Mouse (Mus musculus) heart, postnatal 0 days (tissue): ENCODE measurements around the gene Ralgps1. TPM values are rescaled to one million over a fixed set of nuclear protein-coding genes. Genes with fewer than 3 reads are reported as not detected.

ENCODE experiments used
- ATAC-seq: fragments of 200-750 bp; cut with Nextera tagmentation; 2 replicates; pipeline ENCODE4 v1.8.0; 2017; ENCODE audit warnings: low read depth, moderate number of reproducible peaks, moderate library complexity; ENCODE audit not compliant: insufficient read depth
- DNase-seq: peaks from one replicate; pipeline ENCODE4 v3.0.0-alpha.2; 2016; ENCODE audit warnings: low spot score
- H3K27ac ChIP-seq: fragments of 300-500 bp; sonication (generic); 2 replicates; pipeline ENCODE4 v1.5.1; 2014; ENCODE audit warnings: low read depth, mild to moderate bottlenecking
- H3K27me3 ChIP-seq: fragments of 300-500 bp; sonication (generic); 2 replicates; pipeline ENCODE4 v1.6.1; 2014; ENCODE audit warnings: low read length, mixed read lengths; ENCODE audit not compliant: control insufficient read depth, insufficient read depth
- H3K36me3 ChIP-seq: fragments of 300-500 bp; sonication (generic); replicated peaks from 2 replicates; pipeline ENCODE4 v1.6.1; 2014; ENCODE audit warnings: low read length, mixed read lengths; ENCODE audit not compliant: control insufficient read depth, insufficient read depth
- H3K4me1 ChIP-seq: fragments of 300-500 bp; sonication (generic); 2 replicates; pipeline ENCODE4 v1.6.1; 2014; ENCODE audit warnings: antibody characterized with exemption; ENCODE audit not compliant: control insufficient read depth, insufficient read depth
- H3K4me2 ChIP-seq: fragments of 300-500 bp; sonication (generic); 2 replicates; pipeline ENCODE4 v1.6.1; 2014; ENCODE audit warnings: low read depth, mild to moderate bottlenecking, low read length, moderate library complexity
- H3K4me3 ChIP-seq: fragments of 300-500 bp; sonication (generic); 2 replicates; pipeline ENCODE4 v1.5.1; 2014; ENCODE audit warnings: low read depth, low read length
- H3K9ac ChIP-seq: fragments of 300-500 bp; sonication (generic); replicated peaks from 2 replicates; pipeline ENCODE4 v1.6.1; 2014; ENCODE audit warnings: low read depth, low read length, mixed read lengths
- H3K9me3 ChIP-seq: fragments of 300-500 bp; sonication (generic); replicated peaks from 2 replicates; pipeline ENCODE4 v1.6.1; 2016; ENCODE audit warnings: low read length; ENCODE audit not compliant: control insufficient read depth
- CTCF ChIP-seq: IDR thresholded peaks from 2 replicates; pipeline ENCODE4 v1.5.1; 2016; ENCODE audit warnings: antibody characterized with exemption, control low read depth, low read depth
- EP300 ChIP-seq: IDR thresholded peaks from 2 replicates; pipeline ENCODE4 v1.6.1; 2016; ENCODE audit warnings: antibody characterized with exemption, low read depth
- WGBS: fragments of 180-500 bp; shearing (Covaris S2); extraction: QIAGEN DNeasy Blood & Tissue Kit; methylation state at CpG from one replicate; pipeline ENCODE4 v1.1.7; 2014; 5-methylcytosine and 5-hydroxymethylcytosine counted together
- polyA plus RNA-seq: library from polyadenylated mRNA; unstranded; fragments of >200 nt; fragmentation: Nextera tagmentation; extraction: Ambion mirVana; gene quantifications from 2 replicates; pipeline ENCODE4 v1.2.1, GENCODE M21; 2015
- total RNA-seq: library from RNA; depleted of rRNA; stranded (reverse); fragments of >200 nt; gene quantifications from 2 replicates; pipeline ENCODE4 v1.2.3, GENCODE M21; 2014; ENCODE audit warnings: low replicate concordance

The Ralgps1 gene
- total and polyA plus RNA-seq, 2 experiments from 2014 or later: 3.2 to 6.9 TPM

DNA sequence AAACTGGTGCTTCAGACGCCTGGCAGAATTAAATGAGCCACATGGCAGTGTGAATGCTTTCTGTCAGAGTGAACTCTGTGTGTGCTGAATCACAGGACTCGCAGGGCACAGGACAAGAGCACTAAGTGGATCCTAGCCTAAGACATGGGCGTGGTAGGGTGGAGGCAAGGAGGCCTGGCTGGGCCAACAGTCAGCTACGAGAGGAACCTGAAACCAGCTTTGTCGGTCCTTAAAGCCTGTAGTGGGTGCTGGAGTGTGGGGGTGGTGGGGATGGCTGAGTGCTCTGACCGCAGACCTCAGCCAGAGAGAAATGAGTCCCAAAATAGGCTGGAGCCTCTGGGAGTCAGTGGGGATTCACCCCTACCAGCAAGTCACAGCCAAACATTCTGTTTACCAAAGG is 168.0 kb downstream of the Ralgps1 start:
- DNase-seq: peak; percentile 54
- no peaks in the 10 kb centered on the region for H3K9me3 ChIP-seq
- H3K36me3 ChIP-seq: no peaks in the 10 kb centered on the region
- H3K4me3 ChIP-seq: no peak overlapping the region
- peak overlapping the region; percentile 65 for H3K27ac ChIP-seq
- 0 out of 2 replicates have a peak overlapping the region, but pooled peaks have one; percentile 28 for H3K9ac ChIP-seq
- WGBS: 32% methylated on average over 6 of the region's 6 CpGs
- TF ChIP-seq EP300 (0 out of 2 replicates have a peak, but pooled peaks have one; percentile 15), CTCF (no peak)
- H3K4me1 ChIP-seq: peaks cover 73% of the 10 kb centered on the region
- H3K27me3 ChIP-seq: no peaks in the 10 kb centered on the region
- ATAC-seq: peak; percentile 31
- H3K4me2 ChIP-seq: no peak overlapping the region

DNA sequence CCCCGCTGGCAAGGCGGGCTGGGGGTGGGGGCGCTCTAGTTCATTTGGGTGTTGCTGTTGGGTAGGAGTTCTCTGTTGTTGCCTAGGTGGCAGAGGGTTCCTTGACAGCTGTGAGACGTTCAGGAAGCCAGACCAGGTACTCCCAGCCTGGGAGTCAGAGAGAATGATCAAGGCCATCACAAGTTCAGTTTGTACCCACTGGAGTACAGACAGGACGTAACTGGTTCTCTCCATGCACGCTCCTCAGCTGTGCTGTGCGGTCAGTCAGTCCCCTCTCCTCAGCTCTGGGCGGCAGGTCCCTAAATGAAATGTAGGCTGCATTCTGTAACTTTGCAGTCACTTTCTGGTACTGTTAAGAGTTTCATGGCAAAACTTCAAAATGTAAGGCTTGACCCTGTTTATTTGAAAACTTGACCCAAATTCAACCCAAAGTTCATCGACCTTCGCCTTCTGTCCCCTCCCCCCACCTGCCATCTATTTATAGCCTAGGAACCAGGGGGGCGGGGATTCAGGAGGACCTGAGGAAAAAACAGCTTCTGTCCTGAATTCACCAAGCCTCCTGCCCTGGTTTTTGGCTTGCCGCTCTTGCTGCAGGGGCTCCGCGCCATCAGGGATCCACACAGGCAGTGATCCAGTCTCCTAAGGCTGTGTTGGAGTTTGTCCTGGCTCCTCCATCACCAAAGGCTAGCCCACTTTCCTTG is 170.8 kb downstream of the Ralgps1 start:
- 50% methylated on average over 14 of the region's 14 CpGs for WGBS
- DNase-seq (peak; percentile 60), ATAC-seq (no peak; the same call in 1 of the 2 replicates)
- Histone ChIP-seq H3K27me3 (no peaks in the 10 kb centered on the region), H3K36me3 (no peaks in the 10 kb centered on the region), H3K9ac (no peak overlapping the region), H3K4me1 (peaks cover 56% of the 10 kb centered on the region), H3K9me3 (no peaks in the 10 kb centered on the region), H3K27ac (peak overlapping the region; percentile 28), H3K4me2 (0 out of 2 replicates have a peak overlapping the region, but pooled peaks have one; percentile 4), H3K4me3 (no peak overlapping the region)
- TF ChIP-seq EP300 (no peak), CTCF (no peak)

DNA sequence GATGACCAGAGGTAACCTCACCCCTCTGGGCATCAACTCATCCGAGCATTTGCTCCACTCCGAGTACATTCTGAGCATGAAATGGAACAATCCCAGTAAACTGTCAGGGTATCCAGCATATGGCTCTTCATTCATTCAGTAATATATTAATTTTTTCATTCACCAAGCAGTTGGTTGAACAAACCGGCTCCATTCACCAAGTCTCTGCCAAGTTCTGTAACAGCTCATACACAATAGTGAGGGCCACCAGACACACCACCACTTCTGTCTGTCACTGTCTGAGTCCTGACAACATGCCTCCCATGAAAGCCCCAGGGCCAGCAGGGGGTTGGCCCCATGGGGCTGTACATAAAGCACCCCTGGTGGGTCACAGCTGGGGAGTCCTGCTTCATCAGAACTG is 181.3 kb downstream of the Ralgps1 start:
- Histone ChIP-seq H3K9me3 (no peaks in the 10 kb centered on the region), H3K4me2 (no peak overlapping the region), H3K4me3 (no peak overlapping the region), H3K27me3 (no peaks in the 10 kb centered on the region), H3K9ac (no peak overlapping the region), H3K36me3 (no peaks in the 10 kb centered on the region), H3K4me1 (peaks cover 40% of the 10 kb centered on the region), H3K27ac (no peak overlapping the region)
- DNase-seq (no peak), ATAC-seq (no peak)
- TF ChIP-seq EP300 (no peak), CTCF (no peak)
- WGBS: 86% methylated on average over 3 of the region's 3 CpGs

DNA sequence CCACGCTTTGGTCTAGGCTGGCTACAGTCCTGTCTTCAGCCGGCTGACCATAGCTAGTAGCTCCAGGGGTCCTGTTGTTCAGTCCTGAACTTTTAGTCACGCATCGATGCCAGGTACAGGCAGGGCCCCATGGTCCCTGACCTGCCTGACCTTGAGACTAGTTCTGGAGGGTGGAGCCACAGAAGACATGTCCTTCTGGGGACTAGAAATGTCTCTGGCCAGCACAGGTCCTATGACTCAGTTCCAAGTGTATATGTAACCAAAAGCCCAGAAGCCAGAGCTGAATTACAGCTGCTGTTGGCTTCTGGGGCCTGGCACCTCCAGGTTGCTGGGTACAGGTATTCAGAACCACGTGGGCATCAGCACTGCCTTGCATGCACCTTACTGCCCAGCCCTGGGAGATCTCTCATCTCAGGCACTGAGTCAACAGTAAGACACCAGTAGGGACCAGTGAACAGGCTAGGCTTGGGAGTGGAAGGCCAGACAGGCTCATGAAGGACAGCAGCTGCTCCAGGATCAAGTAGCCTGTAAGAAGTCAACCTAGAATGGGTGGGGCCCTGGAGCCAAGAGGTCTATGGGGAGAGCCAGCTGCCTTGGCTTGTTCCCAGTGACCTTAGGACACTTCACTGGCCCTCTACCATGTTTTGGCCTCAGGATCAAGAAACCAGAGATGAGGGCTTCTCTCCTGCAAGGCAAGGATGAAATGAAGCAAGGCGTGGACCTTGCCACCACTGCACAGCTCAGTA is 182.2 kb downstream of the Ralgps1 start:
- no peaks in the 10 kb centered on the region for H3K27me3 ChIP-seq
- WGBS: 79% methylated on average over 6 of the region's 6 CpGs
- ATAC-seq: no peak
- peaks cover 40% of the 10 kb centered on the region for H3K4me1 ChIP-seq
- H3K36me3 ChIP-seq: no peaks in the 10 kb centered on the region
- H3K4me3 ChIP-seq: no peak overlapping the region
- TF ChIP-seq EP300: no peak
- no peak for TF ChIP-seq CTCF
- H3K27ac ChIP-seq: 0 out of 2 replicates have a peak overlapping the region, but pooled peaks have one; percentile 44
- no peak overlapping the region for H3K4me2 ChIP-seq
- DNase-seq: no peak
- no peaks in the 10 kb centered on the region for H3K9me3 ChIP-seq
- H3K9ac ChIP-seq: no peak overlapping the region

DNA sequence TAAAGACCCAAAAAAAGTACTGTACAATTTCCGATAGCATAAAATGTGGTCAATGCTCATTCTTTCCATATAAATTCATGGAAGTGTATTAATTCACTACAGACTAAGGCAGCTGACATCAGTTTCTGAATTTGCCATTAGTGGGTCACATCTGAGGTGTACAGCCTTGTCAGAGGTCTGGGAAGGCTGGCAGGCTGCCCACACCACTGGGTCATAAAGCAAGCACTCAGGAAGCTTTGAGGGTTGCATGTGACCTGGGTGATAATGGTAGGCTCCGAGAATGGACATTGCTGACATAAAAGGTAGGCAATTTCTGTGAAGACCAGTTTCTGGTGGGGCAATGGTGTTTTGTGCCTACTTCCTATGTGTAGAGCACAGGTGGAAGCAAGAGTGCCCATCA is 183.4 kb downstream of the Ralgps1 start:
- Histone ChIP-seq H3K9ac (no peak overlapping the region), H3K27ac (peak overlapping the region; percentile 18), H3K4me2 (no peak overlapping the region), H3K4me1 (peaks cover 40% of the 10 kb centered on the region), H3K4me3 (no peak overlapping the region), H3K27me3 (no peaks in the 10 kb centered on the region), H3K36me3 (no peaks in the 10 kb centered on the region), H3K9me3 (no peaks in the 10 kb centered on the region)
- ATAC-seq (peak; percentile 62), DNase-seq (no peak)
- TF ChIP-seq EP300: no peak
- 43% methylated on average over 2 of the region's 2 CpGs for WGBS
